Mouse (Mus musculus) brain, embryonic 14.5 days (tissue): ENCODE measurements around the gene Pla2g1b.

Source experiments
- CTCF ChIP-seq: fragments of 200-500 bp; IDR thresholded peaks from 2 replicates; pipeline ENCODE4 v1.5.1; 2012; ENCODE audit warnings: inconsistent platforms, mild to moderate bottlenecking, moderate library complexity, borderline replicate concordance; ENCODE audit not compliant: insufficient read depth, insufficient read length; ENCODE audit errors: extremely low read depth
- POLR2A ChIP-seq: fragments of 200-500 bp; IDR thresholded peaks from 2 replicates; pipeline ENCODE4 v1.6.1; 2012; ENCODE audit warnings: mild to moderate bottlenecking, inconsistent platforms, borderline replicate concordance; ENCODE audit not compliant: poor library complexity, insufficient read depth, insufficient read length, severe bottlenecking; ENCODE audit errors: extremely low read depth

- TF ChIP-seq CTCF (no peak), POLR2A (no peak)
Measured at GRCm38 (mm10) chr5:115516081-115516907, 50.2 kb downstream of the Pla2g1b start.
